Mouse (Mus musculus) retina, postnatal 1 day (tissue): ENCODE results near the gene Dlgap3.

Experiments
- DNase-seq: peaks from one replicate; pipeline ENCODE4 v3.0.0-alpha.2; 2012

The Dlgap3 gene

GRCm38 (mm10) chr4:127278451-127279001 is 109.5 kb downstream of the Dlgap3 start:
- no peak for DNase-seq

- DNase-seq: no peak
Observed at GRCm38 (mm10) chr4:127279241-127279640, 110.2 kb downstream of the Dlgap3 start.
